Mouse (Mus musculus) midbrain, embryonic 13.5 days (tissue): ENCODE results near the gene Pgls. TPM values are rescaled to one million over a fixed set of nuclear protein-coding genes. Genes with fewer than 3 reads are reported as not detected.

Experiments used
- ATAC-seq: fragments of 200-750 bp; cut with Nextera tagmentation; 2 replicates; pipeline ENCODE4 v1.8.0; 2017; ENCODE audit warnings: mild to moderate bottlenecking, moderate TSS enrichment, moderate library complexity
- H3K27ac ChIP-seq: fragments of 300-500 bp; sonication (generic); 2 replicates; pipeline ENCODE4 v1.5.1; 2015; ENCODE audit warnings: inconsistent platforms, mild to moderate bottlenecking, moderate library complexity
- H3K27me3 ChIP-seq: fragments of 300-500 bp; sonication (generic); 2 replicates; pipeline ENCODE4 v1.6.1; 2015; ENCODE audit warnings: mild to moderate bottlenecking, inconsistent platforms
- H3K36me3 ChIP-seq: fragments of 300-500 bp; sonication (generic); 2 replicates; pipeline ENCODE4 v1.6.1; 2015; ENCODE audit warnings: mild to moderate bottlenecking, inconsistent platforms
- H3K4me1 ChIP-seq: fragments of 300-500 bp; sonication (generic); replicated peaks from 2 replicates; pipeline ENCODE4 v1.6.1; 2015; ENCODE audit warnings: inconsistent platforms
- H3K4me2 ChIP-seq: fragments of 300-500 bp; sonication (generic); replicated peaks from 2 replicates; pipeline ENCODE4 v1.6.1; 2015; ENCODE audit warnings: moderate library complexity, mild to moderate bottlenecking, inconsistent platforms
- H3K4me3 ChIP-seq: fragments of 300-500 bp; sonication (generic); replicated peaks from 2 replicates; pipeline ENCODE4 v1.5.1; 2015; ENCODE audit warnings: mild to moderate bottlenecking, inconsistent platforms
- H3K9ac ChIP-seq: fragments of 300-500 bp; sonication (generic); replicated peaks from 2 replicates; pipeline ENCODE4 v1.6.1; 2015; ENCODE audit warnings: mild to moderate bottlenecking, inconsistent platforms
- H3K9me3 ChIP-seq: fragments of 300-500 bp; sonication (generic); 2 replicates; pipeline ENCODE4 v1.6.1; 2016; ENCODE audit warnings: mild to moderate bottlenecking, inconsistent platforms
- WGBS: fragments of 180-500 bp; shearing (Covaris S2); methylation state at CpG from one replicate; pipeline ENCODE4 v1.1.7; 2015; 5-methylcytosine and 5-hydroxymethylcytosine counted together
- polyA plus RNA-seq: library from polyadenylated mRNA; unstranded; fragments of >200 nt; fragmentation: Nextera tagmentation; extraction: Ambion mirVana; gene quantifications from 2 replicates; pipeline ENCODE4 v1.2.1, GENCODE M21; 2015

Pgls gene
- polyA plus RNA-seq, 1 experiment from 2014 or later, result 208 TPM

DNA sequence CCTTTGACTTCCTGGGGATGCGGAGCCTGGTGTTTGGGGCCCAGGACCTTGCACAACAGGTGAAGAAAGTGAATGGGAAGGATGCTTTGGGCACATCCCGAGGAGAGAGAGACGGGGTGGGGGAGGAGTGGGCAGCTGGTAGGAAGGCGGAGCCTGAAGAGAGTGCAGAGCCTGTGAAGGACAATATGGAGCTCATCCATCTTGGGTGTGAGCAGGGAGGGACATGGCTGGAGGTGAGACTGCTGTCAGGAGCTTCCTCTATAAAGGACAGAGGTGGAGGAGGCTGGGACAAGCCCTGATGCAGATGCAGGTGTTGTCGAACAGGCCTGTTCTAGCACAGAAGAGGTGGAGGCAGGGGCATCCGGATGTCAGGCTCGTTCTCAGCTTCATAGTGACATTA, 12.0 kb downstream of the Pgls start:
- ATAC-seq, result no peak
- Histone ChIP-seq H3K4me3 (no peak overlapping the region), H3K9ac (no peak overlapping the region), H3K4me1 (peaks cover 18% of the 10 kb centered on the region), H3K4me2 (no peak overlapping the region), H3K27me3 (peaks cover 54% of the 10 kb centered on the region), H3K36me3 (peaks cover 11% of the 10 kb centered on the region), H3K9me3 (no peaks in the 10 kb centered on the region), H3K27ac (no peak overlapping the region)
- 62% methylated on average over 7 of the region's 7 CpGs for WGBS

GRCm38 (mm10) chr8:71610822-71611651, 19.1 kb downstream of the Pgls start, which contains the start of gene Colgalt1:
Gene Colgalt1 (plus strand): TSS chr8:71610998.
- Histone ChIP-seq H3K36me3 (peaks cover 29% of the 10 kb centered on the region), H3K4me1 (peaks cover 13% of the 10 kb centered on the region), H3K4me2 (peak within 1 kb of the TSS; percentile 87), H3K4me3 (peak within 1 kb of the TSS; percentile 94), H3K27ac (peak within 1 kb of the TSS; percentile 91), H3K9me3 (no peaks in the 10 kb centered on the region), H3K9ac (peak within 1 kb of the TSS; percentile 86), H3K27me3 (no peaks in the 10 kb centered on the region)
- under 1% methylated on average over 82 of the region's 82 CpGs for WGBS
- peak; percentile 100 for ATAC-seq

DNA sequence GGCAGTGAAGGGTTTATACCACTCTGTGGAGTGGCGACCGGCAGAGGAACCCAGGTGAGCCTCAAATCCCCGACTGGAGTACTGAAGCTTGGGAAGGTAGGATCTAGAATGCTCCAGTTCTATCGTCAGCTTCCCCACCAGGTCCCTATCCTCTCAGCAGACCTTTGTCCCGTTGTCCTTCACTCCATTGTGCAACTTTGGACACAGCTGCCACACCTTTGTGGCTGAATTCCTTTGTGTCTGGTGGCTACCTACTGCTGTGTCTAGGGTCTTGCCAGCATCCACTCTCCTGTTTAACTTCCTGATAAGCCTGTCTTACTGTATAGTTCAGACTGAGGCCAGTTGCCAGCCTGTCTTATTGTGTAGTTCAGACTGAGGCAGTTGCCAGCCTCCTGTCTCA, 20.2 kb downstream of the Pgls start:
- Histone ChIP-seq H3K9ac (peak overlapping the region; percentile 86), H3K27me3 (no peaks in the 10 kb centered on the region), H3K9me3 (no peaks in the 10 kb centered on the region), H3K36me3 (peaks cover 40% of the 10 kb centered on the region), H3K4me3 (peak overlapping the region; percentile 94), H3K4me2 (peak overlapping the region; percentile 87), H3K27ac (no peak overlapping the region), H3K4me1 (peaks cover 13% of the 10 kb centered on the region)
- 33% methylated on average over 5 of the region's 5 CpGs for WGBS
- ATAC-seq, result no peak

GRCm38 (mm10) chr8:71613418-71613817, 21.4 kb downstream of the Pgls start:
- H3K36me3 ChIP-seq, result peaks cover 52% of the 10 kb centered on the region
- H3K4me1 ChIP-seq, result peaks cover 13% of the 10 kb centered on the region
- no peak for ATAC-seq
- no peaks in the 10 kb centered on the region for H3K9me3 ChIP-seq
- H3K4me2 ChIP-seq, result no peak overlapping the region
- H3K4me3 ChIP-seq, result no peak overlapping the region
- no peak overlapping the region for H3K9ac ChIP-seq
- H3K27ac ChIP-seq, result no peak overlapping the region
- 79% methylated on average over 4 of the region's 4 CpGs for WGBS
- no peaks in the 10 kb centered on the region for H3K27me3 ChIP-seq

DNA sequence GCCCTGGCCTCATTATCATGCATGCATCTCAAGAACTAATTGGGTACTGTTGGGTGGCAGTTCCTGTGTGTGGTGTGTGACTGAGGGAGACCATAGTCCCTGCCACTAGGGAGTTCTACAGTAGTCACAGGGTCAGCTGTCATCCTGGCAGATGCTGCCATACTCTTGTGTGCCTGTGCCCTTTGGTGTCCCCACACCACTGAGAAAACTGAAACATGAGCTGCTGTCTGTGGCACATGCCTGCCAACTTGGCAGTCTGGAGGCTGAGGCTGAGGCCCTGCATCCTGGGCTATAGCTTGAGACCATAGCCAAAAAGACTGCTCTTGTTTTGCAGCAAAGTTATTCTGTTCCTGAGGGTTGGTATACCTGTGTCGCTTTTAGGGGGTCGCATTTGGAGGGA, 27.8 kb downstream of the Pgls start:
- no peaks in the 10 kb centered on the region for H3K4me1 ChIP-seq
- no peak overlapping the region for H3K4me3 ChIP-seq
- no peak for ATAC-seq
- no peak overlapping the region for H3K9ac ChIP-seq
- H3K27ac ChIP-seq, result no peak overlapping the region
- H3K36me3 ChIP-seq, result peaks cover 97% of the 10 kb centered on the region
- WGBS, result 93% methylated on average over 2 of the region's 2 CpGs
- no peaks in the 10 kb centered on the region for H3K9me3 ChIP-seq
- no peaks in the 10 kb centered on the region for H3K27me3 ChIP-seq
- no peak overlapping the region for H3K4me2 ChIP-seq

DNA sequence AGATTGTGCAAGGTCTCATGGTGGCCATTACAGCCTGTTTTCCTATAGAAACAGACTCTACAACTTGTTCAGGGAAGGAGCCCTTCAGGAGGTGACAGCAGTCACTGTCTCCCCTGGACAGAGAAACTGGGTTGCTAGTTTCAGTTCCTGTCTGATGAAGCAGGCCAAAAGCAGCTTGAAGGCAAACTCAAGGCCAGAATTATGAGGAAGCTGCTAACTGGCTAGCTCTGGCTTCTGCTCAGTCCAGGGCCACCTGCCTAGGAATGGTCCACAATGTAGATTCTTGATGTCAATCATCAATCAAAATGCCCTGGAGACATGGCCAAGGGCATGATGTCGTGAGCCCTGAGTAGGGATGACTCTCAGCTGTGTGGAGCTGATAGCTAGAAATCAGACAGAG, 33.1 kb downstream of the Pgls start:
- ATAC-seq, result no peak
- no peak overlapping the region for H3K9ac ChIP-seq
- peaks cover 52% of the 10 kb centered on the region for H3K36me3 ChIP-seq
- WGBS, result 84% methylated on average over 1 of the region's 1 CpGs
- H3K27ac ChIP-seq, result no peak overlapping the region
- peaks cover 8% of the 10 kb centered on the region for H3K27me3 ChIP-seq
- no peak overlapping the region for H3K4me3 ChIP-seq
- H3K4me1 ChIP-seq, result peaks cover 17% of the 10 kb centered on the region
- H3K9me3 ChIP-seq, result no peaks in the 10 kb centered on the region
- H3K4me2 ChIP-seq, result no peak overlapping the region

- no peak overlapping the region for H3K9ac ChIP-seq
- no peaks in the 10 kb centered on the region for H3K9me3 ChIP-seq
- no peak for ATAC-seq
- H3K27ac ChIP-seq, result no peak overlapping the region
- H3K4me2 ChIP-seq, result no peak overlapping the region
- H3K36me3 ChIP-seq, result peaks cover 40% of the 10 kb centered on the region
- H3K27me3 ChIP-seq, result peaks cover 23% of the 10 kb centered on the region
- no peak overlapping the region for H3K4me3 ChIP-seq
- H3K4me1 ChIP-seq, result peaks cover 18% of the 10 kb centered on the region
- WGBS, result 87% methylated on average over 9 of the region's 9 CpGs
Observed at GRCm38 (mm10) chr8:71626753-71627152, 34.8 kb downstream of the Pgls start.

GRCm38 (mm10) chr8:71627265-71628099, 35.5 kb downstream of the Pgls start:
- Histone ChIP-seq H3K36me3 (peaks cover 38% of the 10 kb centered on the region), H3K4me1 (peaks cover 18% of the 10 kb centered on the region), H3K4me2 (no peak overlapping the region), H3K27me3 (peaks cover 31% of the 10 kb centered on the region), H3K9me3 (no peaks in the 10 kb centered on the region), H3K27ac (peak overlapping the region; percentile 30; the same call in 1 of the 2 replicates), H3K4me3 (no peak overlapping the region), H3K9ac (no peak overlapping the region)
- 52% methylated on average over 9 of the region's 9 CpGs for WGBS
- no peak for ATAC-seq

GRCm38 (mm10) chr8:71628396-71629095, 36.6 kb downstream of the Pgls start:
- H3K27me3 ChIP-seq, result peaks cover 39% of the 10 kb centered on the region
- WGBS, result 10% methylated on average over 16 of the region's 16 CpGs
- peaks cover 18% of the 10 kb centered on the region for H3K4me1 ChIP-seq
- peak overlapping the region; percentile 49 for H3K4me3 ChIP-seq
- H3K36me3 ChIP-seq, result peaks cover 35% of the 10 kb centered on the region
- 0 out of 2 replicates have a peak, but pooled peaks cover 2% of the 10 kb centered on the region for H3K9me3 ChIP-seq
- H3K9ac ChIP-seq, result peak overlapping the region; percentile 67
- no peak for ATAC-seq
- peak overlapping the region; percentile 90 for H3K4me2 ChIP-seq
- peak overlapping the region; percentile 77 for H3K27ac ChIP-seq

- peaks cover 20% of the 10 kb centered on the region for H3K4me1 ChIP-seq
- H3K27me3 ChIP-seq, result peaks cover 46% of the 10 kb centered on the region
- peak overlapping the region; percentile 67 for H3K9ac ChIP-seq
- H3K9me3 ChIP-seq, result 0 out of 2 replicates have a peak, but pooled peaks cover 2% of the 10 kb centered on the region
- H3K4me2 ChIP-seq, result peak overlapping the region; percentile 90
- peak overlapping the region; percentile 77 for H3K27ac ChIP-seq
- H3K4me3 ChIP-seq, result peak overlapping the region; percentile 49
- peak; percentile 88 for ATAC-seq
- H3K36me3 ChIP-seq, result peaks cover 29% of the 10 kb centered on the region
- under 1% methylated on average over 55 of the region's 55 CpGs for WGBS
Observed at GRCm38 (mm10) chr8:71629096-71629697, 37.2 kb downstream of the Pgls start.

DNA sequence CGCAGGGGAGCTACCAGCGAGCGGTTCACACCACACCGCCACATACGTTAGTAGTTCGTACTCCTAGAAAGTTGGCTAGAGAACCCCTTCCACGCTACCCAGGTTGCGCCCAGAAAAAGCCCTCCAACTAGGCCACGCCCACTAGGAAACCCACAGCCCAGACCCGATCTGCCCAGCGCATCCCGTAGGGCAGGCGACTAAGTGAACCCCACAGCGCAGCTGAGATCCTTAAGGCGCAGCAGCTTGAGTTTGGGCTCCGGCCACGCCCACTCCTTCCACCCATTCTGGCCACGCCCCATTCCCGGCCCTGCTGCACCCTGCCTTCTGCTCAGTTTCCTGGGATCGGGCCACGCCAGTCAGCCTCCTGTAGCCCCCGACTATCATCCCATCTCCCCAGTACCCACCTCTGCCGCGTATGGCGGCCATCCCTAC, 37.8 kb downstream of the Pgls start:
- Histone ChIP-seq H3K9me3 (0 out of 2 replicates have a peak, but pooled peaks cover 2% of the 10 kb centered on the region), H3K4me1 (peaks cover 26% of the 10 kb centered on the region), H3K4me2 (peak overlapping the region; percentile 90), H3K27ac (peak overlapping the region; percentile 77), H3K27me3 (peaks cover 52% of the 10 kb centered on the region), H3K9ac (peak overlapping the region; percentile 67), H3K4me3 (peak overlapping the region; percentile 49), H3K36me3 (peaks cover 23% of the 10 kb centered on the region)
- ATAC-seq, result peak; percentile 25
- WGBS, result 3% methylated on average over 25 of the region's 25 CpGs
